Mouse (Mus musculus) cerebellum, adult 9-10 months (tissue): ENCODE results near the gene Rsph6a.

Experiments
- DNase-seq: peaks from one replicate; pipeline ENCODE4 v3.0.0; 2022

The Rsph6a gene

GRCm38 (mm10) chr7:19054047-19054776, at the start of gene Rsph6a:
Rsph6a (plus strand) TSS chr7:19054690.
- DNase-seq: no peak

DNA sequence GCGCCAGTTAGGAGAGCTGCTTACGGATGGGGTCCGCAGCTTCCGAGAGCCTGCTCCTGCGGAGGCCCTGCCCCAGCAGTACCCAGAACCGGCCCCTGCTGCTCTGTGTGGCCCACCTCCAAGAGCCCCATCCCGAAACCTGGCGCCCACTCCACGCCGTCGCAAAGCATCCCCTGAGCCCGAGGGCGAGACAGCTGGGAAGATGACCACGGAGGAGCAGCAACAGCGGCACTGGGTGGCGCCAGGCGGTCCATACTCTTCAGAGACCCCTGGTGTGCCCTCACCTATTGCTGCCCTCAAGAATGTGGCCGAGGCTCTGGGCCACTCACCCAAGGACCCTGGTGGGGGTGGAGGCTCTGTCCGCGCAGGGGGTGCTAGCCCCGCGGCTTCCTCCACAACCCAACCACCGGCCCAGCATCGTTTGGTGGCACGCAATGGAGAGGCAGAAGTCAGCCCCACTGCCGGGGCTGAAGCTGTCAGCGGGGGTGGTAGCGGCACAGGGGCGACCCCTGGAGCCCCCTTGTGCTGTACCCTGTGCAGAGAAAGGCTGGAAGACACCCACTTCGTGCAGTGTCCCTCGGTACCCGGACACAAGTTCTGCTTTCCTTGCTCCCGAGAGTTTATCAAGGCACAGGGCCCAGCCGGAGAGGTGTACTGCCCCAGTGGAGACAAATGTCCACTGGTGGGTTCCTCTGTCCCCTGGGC, 48.9 kb upstream of the Rsph6a start:
- no peak for DNase-seq

GRCm38 (mm10) chr7:19006476-19006875, 48.0 kb upstream of the Rsph6a start:
- peak; percentile 93 for DNase-seq

GRCm38 (mm10) chr7:19007026-19007977, 47.2 kb upstream of the Rsph6a start:
- peak; percentile 55 for DNase-seq

DNA sequence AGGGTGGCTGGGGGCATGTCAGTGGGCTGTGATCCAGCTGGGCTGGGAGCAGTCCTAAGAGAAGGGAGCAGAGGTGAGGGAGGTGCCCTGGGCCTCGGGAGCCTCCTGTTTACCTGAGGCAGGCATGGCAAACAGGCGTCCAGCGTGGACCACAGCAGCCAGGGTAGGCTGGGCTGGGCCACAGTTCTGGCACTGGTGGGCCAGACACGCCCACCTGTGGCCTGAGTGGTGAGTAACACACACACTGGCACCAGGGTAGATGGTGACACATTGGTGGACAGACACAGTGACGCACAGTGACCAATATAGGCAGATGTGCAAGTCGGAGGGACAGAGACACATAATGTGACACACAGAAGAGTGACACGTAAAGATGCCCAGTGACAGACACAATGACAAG, 43.9 kb upstream of the Rsph6a start:
- DNase-seq: peak; percentile 37

DNA sequence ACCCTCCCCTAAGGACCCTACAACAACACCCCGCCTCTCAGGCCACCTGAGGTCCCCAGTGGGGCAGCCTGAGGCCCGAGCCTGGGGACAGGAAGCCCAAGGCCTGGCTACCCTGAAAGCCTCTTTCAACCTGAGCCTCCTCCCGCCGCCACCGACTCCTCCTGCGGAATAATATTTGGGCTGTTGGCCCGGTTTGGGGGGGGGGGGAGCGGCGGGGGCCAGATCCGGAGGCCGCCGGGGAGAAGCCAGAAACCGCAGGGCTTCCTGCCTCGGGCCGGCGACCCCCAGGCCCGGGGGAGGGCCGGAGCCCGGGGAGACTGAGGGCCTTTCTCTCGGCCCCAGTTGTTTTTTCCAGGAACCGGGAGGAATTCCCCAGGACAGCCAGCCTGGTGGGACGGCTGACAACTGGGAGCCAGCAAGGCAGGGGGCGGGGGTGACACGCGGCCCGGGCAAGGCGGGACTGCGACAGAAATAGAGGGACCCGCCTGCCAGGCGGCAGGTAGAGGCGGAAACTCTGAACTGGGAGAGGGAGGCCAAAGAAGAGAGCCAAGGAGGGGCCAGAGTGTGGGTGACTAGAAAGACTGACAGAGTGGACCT, 42.4 kb upstream of the Rsph6a start:
- DNase-seq: peak; percentile 50

- peak; percentile 31 for DNase-seq
These were observed 41.6 kb upstream of the Rsph6a start for GRCm38 (mm10) chr7:19012882-19013281.

GRCm38 (mm10) chr7:19014452-19014851, 40.0 kb upstream of the Rsph6a start:
- DNase-seq: peak; percentile 23

DNA sequence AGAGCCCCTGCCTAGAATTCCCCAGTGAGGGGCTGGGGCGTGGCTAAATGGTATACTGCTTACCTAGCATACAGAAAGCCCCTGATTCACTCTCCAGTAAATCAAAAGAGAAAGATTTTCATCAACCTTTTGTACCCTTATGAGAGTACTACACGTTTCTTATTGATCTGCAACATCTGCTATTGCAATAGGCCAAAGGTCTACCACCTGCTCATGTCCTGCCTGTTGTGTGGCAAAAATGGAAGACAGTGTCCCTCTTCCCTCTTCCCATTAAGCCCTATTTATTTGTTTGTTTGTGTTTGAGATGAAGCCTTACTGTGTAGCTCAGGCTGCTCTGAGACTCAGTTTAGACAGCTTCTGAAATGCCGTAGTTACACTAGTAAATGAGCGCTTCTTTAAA, 38.4 kb upstream of the Rsph6a start:
- DNase-seq: no peak

- DNase-seq: no peak
These were observed 36.6 kb upstream of the Rsph6a start for GRCm38 (mm10) chr7:19017909-19018308.

- DNase-seq: no peak
These were observed 33.4 kb upstream of the Rsph6a start for GRCm38 (mm10) chr7:19021048-19021447.

DNA sequence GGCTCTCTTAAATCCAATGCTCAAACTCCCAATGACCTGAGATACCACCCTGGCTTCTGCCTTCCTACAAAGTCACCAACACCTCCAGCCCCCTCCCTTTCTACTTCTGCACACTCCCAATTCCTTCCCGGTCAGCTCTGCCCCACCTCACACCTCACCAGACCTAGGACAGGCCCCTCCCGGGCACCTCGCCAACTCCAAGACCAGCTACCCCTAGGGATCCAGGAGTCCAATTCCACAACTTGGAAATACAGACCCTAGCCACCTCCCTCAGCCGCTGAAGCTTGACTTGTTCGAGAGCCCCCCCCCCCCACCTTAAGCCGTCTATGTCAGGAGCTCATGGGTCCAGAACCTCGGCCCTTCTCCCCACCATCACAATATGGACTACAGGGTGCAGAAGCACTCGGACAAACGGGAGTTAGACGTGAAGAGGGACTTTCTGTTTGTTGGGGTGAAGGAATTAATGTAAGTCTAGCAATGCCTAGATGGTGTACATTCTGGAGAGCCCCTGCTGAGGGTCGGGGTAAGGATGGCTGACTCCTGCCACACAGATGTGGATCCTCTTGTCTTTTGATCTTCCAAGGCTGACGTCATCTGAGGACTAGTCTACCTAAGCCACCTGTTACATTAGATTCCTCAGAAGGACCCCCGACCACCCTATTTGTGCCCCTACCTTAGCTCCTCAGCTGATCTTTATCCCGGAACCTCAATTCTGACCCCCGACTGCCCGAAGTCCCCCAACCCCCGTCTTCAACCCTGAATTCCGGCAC, 32.1 kb upstream of the Rsph6a start:
- DNase-seq: no peak

- DNase-seq: peak; percentile 80
These were observed 31.1 kb upstream of the Rsph6a start, which contains the start of gene Foxa3 for GRCm38 (mm10) chr7:19023357-19023814. Foxa3 (minus strand) TSS chr7:19023538.

- peak; percentile 93 for DNase-seq
These were observed 30.4 kb upstream of the Rsph6a start, which contains the start of gene Sympk for GRCm38 (mm10) chr7:19024096-19024506. Sympk (plus strand) TSS chr7:19024377.

DNA sequence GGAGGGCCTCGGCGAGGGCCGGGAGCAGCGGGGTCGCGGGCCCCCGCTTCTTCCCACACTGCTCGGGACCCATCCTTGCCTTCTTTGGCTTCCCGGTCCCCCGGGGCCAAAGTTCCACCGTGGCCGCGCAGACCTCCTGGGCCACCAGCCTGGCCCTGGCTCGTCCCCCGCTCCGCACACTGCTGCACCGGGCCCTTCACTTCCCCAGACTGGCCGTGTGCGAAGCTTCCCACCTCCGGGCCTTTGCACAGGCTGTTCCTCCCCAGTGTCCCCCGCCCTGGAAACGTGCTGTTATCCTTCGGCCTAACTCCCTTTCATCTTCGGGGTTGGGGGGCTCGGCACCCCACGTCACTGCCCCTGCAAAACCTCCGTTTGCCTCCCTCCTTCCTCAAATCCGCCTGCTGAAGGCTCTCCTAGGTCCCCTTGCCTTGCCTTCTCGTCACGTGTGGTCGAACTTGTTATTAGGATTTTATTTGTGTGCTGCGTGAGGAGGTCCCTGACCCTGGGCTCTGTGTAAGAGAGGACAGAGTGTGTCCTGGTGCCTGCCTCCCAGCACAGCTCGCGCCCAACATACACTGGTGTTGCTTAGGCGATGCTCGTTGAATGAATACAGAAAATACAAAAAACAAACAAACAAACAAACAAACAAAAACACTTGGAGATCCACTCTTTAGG, 29.8 kb upstream of the Rsph6a start:
- DNase-seq: peak; percentile 73

- no peak for DNase-seq
These were observed 26.4 kb upstream of the Rsph6a start for GRCm38 (mm10) chr7:19028067-19028466.

DNA sequence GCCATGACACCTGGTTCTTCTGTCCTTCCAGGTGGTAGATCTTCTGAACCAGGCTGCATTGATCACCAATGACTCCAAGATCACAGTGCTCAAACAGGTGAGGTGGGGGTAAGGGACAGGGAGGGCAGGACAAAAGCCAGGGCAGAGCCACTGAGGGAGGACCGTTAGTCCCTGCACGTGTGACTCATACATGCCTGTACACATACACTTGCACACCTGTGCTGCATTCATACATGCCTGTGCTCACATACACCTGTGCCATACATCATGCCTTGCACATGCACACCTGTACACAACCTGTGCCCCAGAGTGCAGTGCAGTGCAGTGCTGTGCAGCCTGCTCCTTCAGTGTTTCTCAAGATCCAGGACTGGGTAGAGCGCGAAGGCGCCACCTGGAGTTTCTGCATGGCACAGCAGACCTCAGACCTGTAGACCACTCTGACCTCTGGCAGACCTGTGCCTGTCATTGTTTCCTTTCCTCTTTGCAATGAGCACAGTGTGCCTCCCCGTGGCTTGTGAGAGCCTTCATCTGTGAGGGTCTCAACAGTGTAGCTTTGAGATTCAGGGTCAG, 25.3 kb upstream of the Rsph6a start:
- DNase-seq: no peak

DNA sequence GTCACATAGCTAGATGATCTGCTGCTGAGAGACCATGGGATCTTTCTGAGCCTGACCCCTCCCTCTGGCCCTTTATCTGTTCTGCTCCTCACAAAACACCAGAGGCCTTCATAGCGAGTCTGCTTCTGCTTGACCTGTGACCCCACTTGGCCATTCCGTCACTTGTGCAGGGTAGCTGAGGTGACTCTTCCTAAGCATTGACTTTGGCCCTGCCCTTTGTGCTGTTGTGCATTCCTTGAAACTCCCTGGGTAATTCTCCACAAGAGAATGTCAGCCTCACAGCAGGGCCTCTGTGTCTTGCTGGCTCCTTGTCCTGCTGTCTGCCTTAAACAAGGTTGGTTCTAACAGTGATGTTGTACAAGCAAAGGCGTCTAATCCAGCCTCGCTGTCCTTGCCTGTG, 22.8 kb upstream of the Rsph6a start:
- no peak for DNase-seq

DNA sequence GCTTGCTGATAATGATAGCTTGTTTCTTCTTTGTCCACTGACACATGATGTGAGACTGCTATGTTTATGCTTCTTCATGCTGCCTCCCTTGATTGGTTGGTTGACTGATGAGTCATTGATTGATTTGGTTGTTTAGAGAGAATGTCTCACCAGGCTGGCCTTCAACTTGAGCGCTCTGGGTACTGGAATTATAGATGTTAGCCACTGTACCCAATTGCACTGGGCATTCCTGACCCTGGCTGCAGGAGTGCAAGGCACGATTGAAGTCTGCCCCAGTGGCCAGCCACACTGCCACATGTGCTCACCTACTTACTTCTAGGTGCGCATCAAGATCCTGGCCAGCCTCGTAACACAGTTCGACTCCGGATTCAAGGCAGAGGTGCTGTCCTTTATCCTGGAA, 9.9 kb upstream of the Rsph6a start:
- DNase-seq: no peak

DNA sequence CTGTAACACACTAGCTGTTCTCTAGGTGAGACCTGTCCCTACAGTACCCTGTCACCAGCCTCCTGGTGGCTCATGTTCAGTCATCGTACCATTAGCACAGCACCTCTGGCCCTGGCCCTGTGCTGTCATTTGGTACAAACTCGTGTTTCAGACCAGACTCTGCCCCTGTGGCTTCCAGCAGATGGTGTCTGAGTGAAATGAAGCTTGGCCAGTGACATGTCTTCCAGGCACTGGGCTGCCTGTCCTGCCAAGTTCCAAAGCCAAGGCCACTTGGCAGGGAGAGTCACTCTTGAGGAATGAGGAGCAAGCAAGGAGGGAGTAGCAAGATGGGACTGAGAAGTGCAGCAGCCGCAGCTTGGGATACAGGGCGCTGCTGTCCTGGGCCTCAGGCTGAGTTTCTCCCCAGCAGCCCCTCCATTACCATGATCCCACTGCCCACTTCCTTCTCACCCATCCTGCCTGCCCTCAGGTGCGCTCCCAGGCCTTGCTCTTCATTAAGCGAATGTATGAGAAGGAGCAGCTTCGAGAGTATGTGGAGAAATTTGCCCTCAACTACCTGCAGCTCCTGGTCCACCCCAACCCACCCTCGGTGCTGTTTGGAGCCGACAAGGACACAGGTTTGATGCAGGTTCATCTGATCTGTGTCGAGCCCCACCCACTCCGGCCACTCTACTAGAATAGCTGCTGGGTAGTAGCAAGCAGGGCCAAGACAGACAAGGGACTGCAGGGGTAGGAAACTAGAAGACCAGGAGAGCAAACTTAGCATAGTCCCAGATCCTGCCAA, 8.0 kb upstream of the Rsph6a start:
- peak; percentile 84 for DNase-seq
